Mouse (Mus musculus) cerebellum, adult 2 months (tissue): ENCODE results near the gene Clk2. TPM values are rescaled to one million over a fixed set of nuclear protein-coding genes. Genes with fewer than 3 reads are reported as not detected.

Experiments used
- DNase-seq, 2 experiments: peaks; one replicate each; pipeline ENCODE4 v3.0.0; 2021
- H3K27ac ChIP-seq: fragments of 200-500 bp; 2 replicates; pipeline ENCODE4 v1.5.1; 2012; ENCODE audit warnings: low read length, control low read depth, inconsistent platforms; ENCODE audit not compliant: insufficient read depth
- H3K27me3 ChIP-seq: fragments of 200-500 bp; 2 replicates; pipeline ENCODE4 v1.6.1; 2012; ENCODE audit warnings: inconsistent platforms, mild to moderate bottlenecking, low read length, moderate library complexity; ENCODE audit not compliant: control insufficient read depth, insufficient read depth
- H3K4me1 ChIP-seq: fragments of 200-500 bp; 2 replicates; pipeline ENCODE4 v1.6.1; 2011; ENCODE audit warnings: low read length; ENCODE audit not compliant: control insufficient read depth, insufficient read depth
- H3K4me3 ChIP-seq: fragments of 200-500 bp; replicated peaks from 2 replicates; pipeline ENCODE3; 2011; ENCODE audit warnings: mild to moderate bottlenecking, low read depth, low read length, control low read depth; ENCODE audit not compliant: insufficient read depth
- CTCF ChIP-seq: fragments of 200-500 bp; IDR thresholded peaks from 2 replicates; pipeline ENCODE4 v1.5.1; 2011; ENCODE audit warnings: low read depth, mild to moderate bottlenecking, control low read depth, low read length, moderate library complexity, borderline replicate concordance; ENCODE audit not compliant: insufficient read depth
- POLR2A ChIP-seq: fragments of 200-500 bp; IDR thresholded peaks from 2 replicates; pipeline ENCODE4 v1.6.1; 2011; ENCODE audit warnings: low read length, control low read depth, borderline replicate concordance; ENCODE audit not compliant: insufficient read depth
- WGBS: fragments of 180-500 bp; shearing (Covaris S2); methylation state at CpG from one replicate; pipeline ENCODE4 v1.1.7; 2018; 5-methylcytosine and 5-hydroxymethylcytosine counted together
- polyA plus RNA-seq: library from polyadenylated mRNA; depleted of rRNA; stranded (reverse); fragments of >200 nt; gene quantifications from 2 replicates; pipeline ENCODE4 v1.2.3, GENCODE M21; 2012

Gene Clk2
- polyA plus RNA-seq, 1 experiment = 75.5 TPM

- peak; percentile 58 to 66 for DNase-seq
- H3K27me3 ChIP-seq = no peaks in the 10 kb centered on the region
- WGBS = 16% methylated on average over 30 of the region's 30 CpGs
- peak overlapping the region; percentile 63 for H3K4me3 ChIP-seq
- peaks cover 3% of the 10 kb centered on the region for H3K4me1 ChIP-seq
- H3K27ac ChIP-seq = no peak overlapping the region; the same call in 1 of the 2 replicates
- TF ChIP-seq CTCF (peak; percentile 52), POLR2A (no peak)
Observed at GRCm38 (mm10) chr3:89132285-89133062, 32.1 kb upstream of the Clk2 start.

- Histone ChIP-seq H3K4me3 (no peak overlapping the region), H3K27me3 (no peaks in the 10 kb centered on the region), H3K4me1 (peaks cover 3% of the 10 kb centered on the region), H3K27ac (no peak overlapping the region)
- DNase-seq = no peak
- 88% methylated on average over 7 of the region's 7 CpGs for WGBS
- no peak for TF ChIP-seq CTCF
- no peak for TF ChIP-seq POLR2A
Observed at GRCm38 (mm10) chr3:89133063-89133450, 31.5 kb upstream of the Clk2 start.

- no peak for DNase-seq
- no peak overlapping the region for H3K4me3 ChIP-seq
- TF ChIP-seq POLR2A (no peak), CTCF (no peak)
- H3K27me3 ChIP-seq = no peaks in the 10 kb centered on the region
- no peak overlapping the region for H3K27ac ChIP-seq
- peaks cover 3% of the 10 kb centered on the region for H3K4me1 ChIP-seq
- 96% methylated on average over 1 of the region's 1 CpGs for WGBS
Observed at GRCm38 (mm10) chr3:89133752-89134151, 30.8 kb upstream of the Clk2 start.

GRCm38 (mm10) chr3:89135958-89136357, 28.6 kb upstream of the Clk2 start, which contains the start of gene Pklr:
Pklr (plus strand) TSS chr3:89136142.
- 58% methylated on average over 3 of the region's 3 CpGs for WGBS

GRCm38 (mm10) chr3:89136365-89136764, 28.2 kb upstream of the Clk2 start:
- WGBS = 36% methylated on average over 9 of the region's 9 CpGs
- peaks cover 3% of the 10 kb centered on the region for H3K4me1 ChIP-seq
- no peak overlapping the region for H3K27ac ChIP-seq
- no peaks in the 10 kb centered on the region for H3K27me3 ChIP-seq
- H3K4me3 ChIP-seq = no peak overlapping the region
- TF ChIP-seq POLR2A = no peak
- no peak for DNase-seq

More at GRCm38 (mm10) chr3:89135958-89136357, 28.6 kb upstream of the Clk2 start, which contains the start of gene Pklr:
- H3K27ac ChIP-seq = no peak within 1 kb of the TSS
- TF ChIP-seq POLR2A = no peak
- TF ChIP-seq CTCF = no peak
- H3K27me3 ChIP-seq = no peaks in the 10 kb centered on the region
- no peak for DNase-seq
- peaks cover 3% of the 10 kb centered on the region for H3K4me1 ChIP-seq
- H3K4me3 ChIP-seq = no peak within 1 kb of the TSS

GRCm38 (mm10) chr3:89144821-89145220, 19.8 kb upstream of the Clk2 start:
- WGBS = 40% methylated on average over 10 of the region's 10 CpGs
- DNase-seq = no peak

GRCm38 (mm10) chr3:89145566-89145965, 19.0 kb upstream of the Clk2 start:
- no peak overlapping the region for H3K4me3 ChIP-seq
- H3K27ac ChIP-seq = no peak overlapping the region
- TF ChIP-seq POLR2A (no peak), CTCF (no peak)
- no peaks in the 10 kb centered on the region for H3K4me1 ChIP-seq
- WGBS = 50% methylated on average over 8 of the region's 8 CpGs
- DNase-seq = no peak
- no peaks in the 10 kb centered on the region for H3K27me3 ChIP-seq

More at GRCm38 (mm10) chr3:89144821-89145220, 19.8 kb upstream of the Clk2 start:
- no peaks in the 10 kb centered on the region for H3K4me1 ChIP-seq
- no peaks in the 10 kb centered on the region for H3K27me3 ChIP-seq
- no peak overlapping the region for H3K27ac ChIP-seq
- no peak overlapping the region for H3K4me3 ChIP-seq
- TF ChIP-seq CTCF (no peak), POLR2A (no peak)
